Mouse (Mus musculus): ENCODE measurements at regions not wholly inside any gene's neighbourhood (a gene's known extent, or its start where the extent isn't known, plus 50 kb on each side); places are given as distances from the start of the nearest gene placed in this dataset.

DNA sequence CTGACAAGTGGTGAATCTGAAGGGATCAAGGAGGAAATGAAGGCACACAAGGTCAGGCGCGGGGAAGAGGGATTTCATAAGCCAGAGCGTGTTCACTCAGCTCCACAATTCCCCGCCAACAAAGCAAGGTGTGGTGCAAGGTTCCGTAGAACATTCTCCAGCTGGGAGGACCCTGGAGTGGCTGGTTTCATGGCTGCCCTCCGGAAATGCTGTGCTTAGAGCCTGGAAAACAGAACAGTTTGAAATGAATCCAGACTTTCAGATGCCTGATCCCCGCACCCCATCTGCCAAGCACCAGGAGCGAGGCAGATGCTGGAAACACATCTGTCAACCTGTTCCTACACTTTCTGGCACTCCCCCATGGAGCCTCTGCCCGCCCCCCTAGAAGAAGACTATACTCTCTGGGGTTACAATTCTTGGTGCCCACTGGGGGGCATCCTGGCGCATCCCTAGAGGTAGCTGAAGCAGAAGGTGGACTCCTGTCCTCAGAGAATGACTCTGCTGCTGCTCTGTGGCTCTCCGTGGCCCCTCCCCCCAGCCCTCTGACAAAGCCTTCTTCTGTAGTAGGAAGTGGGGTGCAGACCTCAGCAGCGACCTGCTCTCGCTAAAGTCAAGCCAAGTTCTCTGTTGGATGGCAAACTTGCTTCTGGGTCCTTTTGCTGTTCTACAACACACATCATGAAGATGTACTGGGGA lies 54.5 kb upstream of the Mafb start:
- intact Hi-C loops (cut with DNase I; ENCODE audit: low total_unique reads), result no loop called here
- peak; percentile 7 for DNase-seq

DNA sequence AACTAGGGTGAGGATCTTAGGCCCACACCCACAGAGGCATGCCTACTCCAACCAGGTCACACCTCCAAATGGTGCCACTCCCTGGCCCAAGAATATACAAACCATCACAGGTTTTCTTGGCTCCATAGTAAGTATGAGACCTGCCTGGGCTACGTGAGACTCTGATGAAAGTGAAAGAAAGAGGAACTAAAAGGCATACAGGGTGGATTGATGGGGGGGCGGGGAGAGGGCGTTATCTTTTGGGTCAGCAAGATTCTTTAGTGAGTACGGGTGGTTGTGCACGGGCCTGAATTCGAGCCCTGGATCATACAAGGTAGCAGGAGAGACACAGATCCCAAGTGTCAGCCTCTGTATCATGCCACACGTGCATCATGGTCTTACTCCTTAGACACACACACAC lies 57.6 kb upstream of the Mafb start:
- DNase-seq, result no peak

DNA sequence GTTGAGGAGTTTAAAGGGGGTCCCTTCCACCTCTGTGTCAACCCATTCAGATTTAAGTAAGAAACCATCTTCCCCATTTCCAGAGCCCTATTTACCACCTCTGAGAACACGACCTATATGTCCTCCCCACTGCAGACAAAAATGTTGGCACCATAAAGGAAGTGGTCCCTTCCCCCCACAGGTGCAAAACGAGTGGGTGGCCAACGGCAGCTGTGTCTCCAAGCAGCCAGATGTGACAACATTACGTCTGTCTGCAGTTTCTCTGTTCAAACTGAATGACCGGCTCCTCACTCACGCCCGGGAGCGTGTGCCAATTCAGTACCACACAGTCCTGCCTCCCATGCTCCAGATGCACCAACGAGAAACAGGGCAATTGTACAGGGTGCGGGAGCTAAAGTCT lies 60.6 kb upstream of the Mafb start:
- intact Hi-C loops (cut with DNase I; ENCODE audit: low total_unique reads), result no loop called here
- no peak for DNase-seq

More for the DNA sequence above, 57.6 kb upstream of the Mafb start:
- intact Hi-C loops (cut with DNase I; ENCODE audit: low total_unique reads), result no loop called here

DNA sequence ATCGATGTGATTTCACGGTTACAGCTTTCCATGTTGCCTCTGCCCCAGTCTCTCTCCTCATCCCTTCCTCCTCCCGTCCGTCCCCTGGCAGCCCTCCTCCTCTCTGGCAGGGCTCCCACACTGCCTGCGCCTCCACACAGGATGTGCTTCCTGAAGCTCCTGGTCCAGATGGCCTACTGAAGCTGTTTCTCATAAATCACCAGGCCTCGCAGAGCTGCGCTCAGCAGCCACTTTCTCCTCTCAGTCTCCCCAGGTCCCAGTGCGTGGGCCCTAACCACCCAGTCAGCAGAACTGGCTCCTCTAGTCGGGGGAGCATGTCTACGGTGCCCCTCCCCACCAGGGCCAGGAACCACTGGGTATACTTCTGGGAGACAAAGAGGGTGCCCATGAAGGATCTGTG lies 66.4 kb upstream of the Mafb start:
- intact Hi-C loops (cut with DNase I; ENCODE audit: low total_unique reads), result no loop called here

DNA sequence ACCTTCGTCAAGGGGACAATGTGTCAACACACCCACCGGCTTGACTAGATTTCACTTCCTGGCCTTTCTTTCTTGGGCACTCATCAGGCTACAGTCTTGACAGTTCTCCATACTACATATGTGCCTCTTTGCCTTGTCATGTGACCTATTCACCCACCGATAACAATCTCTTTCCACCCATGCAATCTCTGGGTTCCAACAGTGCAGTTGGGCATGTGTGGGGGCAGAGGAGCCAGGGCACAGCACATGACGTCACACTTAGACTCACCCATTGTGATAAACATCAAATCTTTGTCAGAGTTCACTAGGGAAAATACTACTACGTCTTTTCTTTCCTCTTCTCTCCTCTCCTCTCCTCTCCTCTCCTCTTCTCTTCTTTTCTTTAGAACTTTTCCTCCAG lies 67.8 kb upstream of the Mafb start:
- intact Hi-C loops (cut with DNase I; ENCODE audit: low total_unique reads), result no loop called here
- DNase-seq, result no peak

More for the DNA sequence above, 66.4 kb upstream of the Mafb start:
- peak; percentile 86 for DNase-seq

DNA sequence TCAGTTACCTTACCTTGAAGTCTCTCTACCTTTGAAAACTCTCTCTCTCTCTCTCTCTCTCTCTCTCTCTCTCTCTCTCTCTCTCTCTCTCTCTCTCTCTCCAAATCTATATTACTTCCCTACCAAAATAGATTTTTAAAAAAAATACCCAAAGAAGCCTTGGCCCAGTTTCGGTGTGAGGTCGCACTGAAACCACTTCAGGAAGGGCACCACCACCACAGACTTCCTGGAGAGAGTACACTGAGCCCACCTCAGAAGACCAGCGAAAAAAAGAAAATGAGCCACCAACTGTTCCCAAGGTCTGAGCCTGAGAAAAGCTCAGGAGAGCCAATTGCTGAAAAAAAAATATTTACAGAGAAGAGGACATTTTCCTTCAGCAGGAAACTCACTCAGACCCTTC lies 68.8 kb upstream of the Mafb start:
- intact Hi-C loops (cut with DNase I; ENCODE audit: low total_unique reads), result no loop called here
- DNase-seq, result no peak

GRCm38 (mm10) chr2:160439028-160439427 lies 72.2 kb upstream of the Mafb start:
- no peak for DNase-seq
- intact Hi-C loops (cut with DNase I; ENCODE audit: low total_unique reads), result no loop called here

- DNase-seq, result no peak
- intact Hi-C loops (cut with DNase I; ENCODE audit: low total_unique reads), result no loop called here
Observed at GRCm38 (mm10) chr2:160440236-160440635, 73.4 kb upstream of the Mafb start.

DNA sequence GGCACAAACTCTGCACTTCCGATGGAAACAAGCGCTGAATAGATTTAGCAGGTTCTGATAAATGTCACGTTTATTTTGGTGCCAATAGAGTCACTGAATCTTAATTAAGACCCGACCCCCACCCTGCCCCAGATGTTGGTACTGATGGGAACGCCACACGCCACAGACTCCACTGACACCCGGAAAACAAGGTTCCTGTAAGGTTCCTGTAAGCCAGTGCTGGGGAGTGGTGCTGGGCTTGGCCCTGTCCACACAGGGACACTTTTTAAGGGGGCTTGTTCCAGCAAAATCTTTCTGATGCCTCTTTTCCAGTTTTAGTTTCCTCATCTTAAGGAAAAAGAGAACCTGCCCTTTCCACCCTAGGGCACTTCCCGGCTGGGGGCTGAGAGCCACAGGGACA lies 84.2 kb upstream of the Mafb start:
- intact Hi-C loops (cut with DNase I; ENCODE audit: low total_unique reads), result no loop called here

DNA sequence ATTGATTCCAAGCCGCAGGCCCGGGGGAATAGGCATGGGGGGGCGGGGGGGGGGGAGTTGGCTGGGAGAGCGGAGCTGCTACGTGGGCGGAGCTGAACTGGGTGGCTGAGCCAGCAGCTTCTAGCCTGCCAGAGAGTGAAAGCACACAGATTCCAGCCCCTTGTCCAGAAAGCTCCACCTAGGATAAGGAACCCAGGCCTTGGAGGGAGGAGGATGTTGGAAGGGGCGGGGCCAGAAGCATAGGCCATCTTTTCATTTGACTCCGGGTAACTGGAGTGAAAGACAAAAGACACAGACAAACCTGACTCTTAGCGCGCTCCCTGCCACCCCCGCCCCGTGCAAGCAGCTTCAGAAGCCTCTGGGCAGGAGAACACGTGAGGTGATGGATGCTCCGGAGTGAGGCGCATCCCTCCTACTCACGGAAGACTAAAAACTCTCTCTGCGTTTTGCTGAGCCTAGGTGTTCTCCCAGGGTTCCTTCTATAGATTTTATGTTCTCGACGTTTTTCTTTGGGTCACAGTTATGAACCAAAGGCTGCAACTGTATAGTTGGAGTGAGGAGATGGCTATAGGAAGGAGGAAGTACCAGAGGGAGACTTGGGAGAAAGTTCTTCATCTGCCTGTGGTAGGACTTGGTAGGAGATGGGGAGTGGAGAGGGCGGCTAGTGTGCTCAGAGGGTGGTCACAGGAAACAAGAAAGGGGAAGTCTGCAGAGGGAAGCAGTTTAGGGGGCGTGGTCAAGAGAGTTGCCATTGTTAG lies 84.8 kb upstream of the Mafb start:
- intact Hi-C loops (cut with DNase I; ENCODE audit: low total_unique reads), result loop anchor here (2.0 kb wide), 1 partner anchor 63 kb away; no protein-coding TSS in a partner anchor
- DNase-seq, result peak; percentile 77

More for the DNA sequence above, 84.2 kb upstream of the Mafb start:
- DNase-seq, result no peak

GRCm38 (mm10) chr2:160452239-160452530 lies 85.3 kb upstream of the Mafb start:
- peak; percentile 18 for DNase-seq
- intact Hi-C loops (cut with DNase I; ENCODE audit: low total_unique reads), result loop anchor here (2.0 kb wide), 1 partner anchor 63 kb away; no protein-coding TSS in a partner anchor

- intact Hi-C loops (cut with DNase I; ENCODE audit: low total_unique reads), result loop anchor here (2.0 kb wide), 1 partner anchor 62 kb away; no protein-coding TSS in a partner anchor
- no peak for DNase-seq
Observed at GRCm38 (mm10) chr2:160452730-160453129, 85.9 kb upstream of the Mafb start.

DNA sequence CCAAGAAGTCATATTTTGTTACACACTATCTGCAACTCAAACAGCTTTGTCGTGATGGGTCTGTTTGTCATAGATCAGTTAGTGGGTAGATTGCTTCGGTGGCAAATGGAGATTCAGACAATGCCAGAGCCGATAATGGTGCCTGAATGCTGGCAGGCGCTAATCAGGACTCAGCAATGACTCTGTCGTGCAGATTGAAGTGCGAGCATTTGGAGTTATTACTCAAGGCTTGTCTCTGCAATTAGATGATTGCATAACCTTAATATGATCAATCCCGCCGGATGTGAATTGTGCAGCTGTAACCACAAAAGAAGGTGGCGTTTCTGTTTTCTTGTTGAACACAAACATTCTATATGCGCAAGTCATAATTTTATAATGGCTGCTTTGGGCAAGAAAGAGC lies 88.8 kb upstream of the Mafb start:
- DNase-seq, result no peak
- intact Hi-C loops (cut with DNase I; ENCODE audit: low total_unique reads), result no loop called here

DNA sequence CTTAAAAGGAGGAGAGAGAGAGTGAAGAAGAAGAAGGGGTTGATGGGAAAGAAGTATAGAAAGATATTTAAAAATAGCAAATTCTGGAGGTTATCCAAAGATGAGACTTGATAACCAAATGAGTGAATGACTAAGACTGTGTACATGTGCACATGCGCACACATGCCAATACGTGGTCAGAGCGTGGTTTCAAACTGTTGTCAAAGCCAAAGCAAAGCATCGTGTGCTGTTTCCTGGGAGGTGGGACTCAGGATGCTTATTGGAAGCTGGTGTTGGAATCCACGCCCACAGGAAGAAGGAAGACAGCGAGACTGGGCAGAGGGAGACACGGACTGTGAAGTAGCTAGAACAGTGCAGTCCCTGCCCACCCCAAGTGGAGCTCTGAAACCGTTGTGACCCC lies 89.8 kb upstream of the Mafb start:
- DNase-seq, result no peak
- intact Hi-C loops (cut with DNase I; ENCODE audit: low total_unique reads), result no loop called here

DNA sequence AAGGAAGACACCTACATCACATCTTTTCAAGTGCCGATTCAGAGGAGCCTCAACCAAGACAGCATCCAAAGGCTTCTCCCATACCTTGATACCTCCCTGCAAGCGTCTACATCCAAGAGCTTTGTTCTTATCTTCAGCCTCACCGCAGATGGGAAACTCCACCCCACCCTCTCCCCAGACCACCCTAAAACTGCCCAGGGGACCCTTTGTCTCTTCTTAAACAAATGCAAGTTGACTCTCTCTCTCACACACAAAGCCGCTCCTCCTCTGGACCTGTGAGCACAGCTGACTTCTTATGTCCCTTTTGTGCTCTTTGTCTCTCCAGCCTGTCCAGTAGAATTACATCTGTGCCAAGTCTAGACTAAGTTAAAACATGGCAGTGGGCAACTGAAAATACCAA lies 104.7 kb upstream of the Mafb start:
- intact Hi-C loops (cut with DNase I; ENCODE audit: low total_unique reads), result no loop called here

GRCm38 (mm10) chr2:160476181-160476580 lies 109.3 kb upstream of the Mafb start:
- no peak for DNase-seq
- intact Hi-C loops (cut with DNase I; ENCODE audit: low total_unique reads), result no loop called here

More for the DNA sequence above, 104.7 kb upstream of the Mafb start:
- no peak for DNase-seq

GRCm38 (mm10) chr2:160479240-160479639 lies 112.4 kb upstream of the Mafb start:
- intact Hi-C loops (cut with DNase I; ENCODE audit: low total_unique reads), result no loop called here
- DNase-seq, result no peak

GRCm38 (mm10) chr2:160485097-160485496 lies 118.2 kb upstream of the Mafb start:
- intact Hi-C loops (cut with DNase I; ENCODE audit: low total_unique reads), result no loop called here

GRCm38 (mm10) chr2:160485515-160485914 lies 118.7 kb upstream of the Mafb start:
- intact Hi-C loops (cut with DNase I; ENCODE audit: low total_unique reads), result no loop called here
- no peak for DNase-seq

More at GRCm38 (mm10) chr2:160485097-160485496, 118.2 kb upstream of the Mafb start:
- no peak for DNase-seq

- DNase-seq, result no peak
- intact Hi-C loops (cut with DNase I; ENCODE audit: low total_unique reads), result no loop called here
Observed at GRCm38 (mm10) chr2:160499726-160500125, 132.9 kb upstream of the Mafb start.

DNA sequence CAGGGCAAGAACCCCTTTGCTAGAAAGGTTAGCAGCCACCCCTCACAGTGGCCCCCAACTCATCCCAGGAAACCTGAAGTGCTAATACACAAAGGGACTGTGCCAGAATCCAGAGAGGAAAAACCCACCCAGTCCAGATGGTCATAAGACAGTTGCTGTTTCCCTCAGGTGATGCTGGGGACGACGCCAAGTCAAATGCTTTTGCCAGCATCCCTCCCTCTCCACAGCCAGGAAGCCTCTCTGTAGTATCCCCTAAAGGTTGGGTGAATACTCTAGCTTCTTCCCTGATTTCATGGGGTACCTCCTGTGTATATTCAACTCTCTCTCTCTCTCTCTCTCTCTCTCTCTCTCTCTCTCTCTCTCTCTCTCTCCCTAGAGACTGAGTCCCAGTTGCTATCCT lies 136.0 kb upstream of the Mafb start:
- intact Hi-C loops (cut with DNase I; ENCODE audit: low total_unique reads), result no loop called here
- no peak for DNase-seq

Data from gastrocnemius, postnatal 14 days (tissue).